Mouse (Mus musculus) testis, adult 2 months (tissue): ENCODE measurements around the gene Atp2c2. TPM values are rescaled to one million over a fixed set of nuclear protein-coding genes. Genes with fewer than 3 reads are reported as not detected.

ENCODE experiments used
- H3K27ac ChIP-seq: fragments of 200-500 bp; 2 replicates; pipeline ENCODE4 v1.5.1; 2012; ENCODE audit warnings: low read depth, low read length; ENCODE audit not compliant: control insufficient read depth, insufficient read depth
- H3K27me3 ChIP-seq: fragments of 200-500 bp; 2 replicates; pipeline ENCODE4 v1.6.1; 2012; ENCODE audit warnings: mild to moderate bottlenecking, low read length, moderate library complexity; ENCODE audit not compliant: control insufficient read depth, insufficient read depth
- H3K36me3 ChIP-seq: fragments of 200-500 bp; 2 replicates; pipeline ENCODE4 v1.6.1; 2012; ENCODE audit warnings: mild to moderate bottlenecking, low read length; ENCODE audit not compliant: control insufficient read depth, insufficient read depth
- H3K4me1 ChIP-seq: fragments of 200-500 bp; 2 replicates; pipeline ENCODE4 v1.6.1; 2012; ENCODE audit warnings: low read length; ENCODE audit not compliant: control insufficient read depth, insufficient read depth
- H3K4me3 ChIP-seq: fragments of 200-500 bp; 2 replicates; pipeline ENCODE4 v1.5.1; 2012; ENCODE audit warnings: low read depth, mild to moderate bottlenecking, low read length, moderate library complexity, mixed read lengths; ENCODE audit not compliant: control insufficient read depth
- CTCF ChIP-seq: fragments of 200-500 bp; IDR thresholded peaks from 2 replicates; pipeline ENCODE4 v1.5.1; 2012; ENCODE audit warnings: low read depth, mild to moderate bottlenecking, inconsistent platforms, low read length, moderate library complexity; ENCODE audit not compliant: control insufficient read depth, insufficient read depth, insufficient replicate concordance
- POLR2A ChIP-seq: fragments of 200-500 bp; IDR thresholded peaks from 2 replicates; pipeline ENCODE4 v1.6.1; 2012; ENCODE audit warnings: low read depth, mild to moderate bottlenecking, inconsistent platforms, low read length, moderate library complexity; ENCODE audit not compliant: control insufficient read depth
- polyA plus RNA-seq: library from polyadenylated mRNA; depleted of rRNA; stranded (reverse); fragments of >200 nt; gene quantifications from 2 replicates; pipeline ENCODE4 v1.2.3, GENCODE M21; 2012; rRNA removed

Atp2c2 gene
- polyA plus RNA-seq, 1 experiment: 1.2 TPM

DNA sequence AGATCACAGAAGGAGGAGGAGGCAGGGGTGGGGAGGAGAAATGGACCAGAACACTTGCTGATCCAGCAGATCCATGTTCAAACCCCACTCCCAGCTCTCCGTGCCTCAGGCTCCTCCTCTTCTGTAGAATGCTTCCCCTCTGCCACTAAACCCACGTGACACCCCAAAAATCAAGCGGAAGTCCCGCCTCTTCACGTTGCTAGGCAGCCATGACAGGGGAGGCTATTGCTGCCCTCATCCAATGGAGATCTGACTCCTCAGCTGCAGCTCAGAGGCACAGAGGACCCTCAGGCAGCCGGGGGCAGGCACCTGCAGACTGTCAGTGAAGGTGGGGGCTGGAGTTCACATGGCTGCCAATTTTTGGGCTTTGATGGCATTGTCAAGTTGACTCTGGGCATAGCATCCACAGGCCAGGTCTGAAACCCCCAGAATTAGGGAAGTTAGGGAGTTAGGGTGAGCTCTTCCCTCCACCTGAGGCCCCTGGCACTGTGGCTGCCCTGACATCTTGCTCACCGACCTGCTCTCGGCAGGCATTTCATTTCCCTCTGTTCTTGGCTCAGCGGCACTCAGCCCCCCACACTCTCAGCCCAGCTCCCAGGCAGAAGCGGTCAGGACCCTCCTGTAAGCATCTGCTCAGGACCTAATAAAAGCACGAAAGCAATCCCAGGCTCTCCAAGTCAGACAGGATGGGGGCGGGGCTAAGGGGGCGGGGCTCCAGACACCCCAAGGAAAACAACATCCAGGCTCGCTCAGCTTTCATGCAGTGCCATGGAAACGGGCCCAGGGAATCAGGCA, 98.6 kb downstream of the Atp2c2 start:
- H3K27ac ChIP-seq: no peak overlapping the region
- H3K4me1 ChIP-seq: peaks cover 25% of the 10 kb centered on the region
- H3K27me3 ChIP-seq: no peaks in the 10 kb centered on the region
- H3K4me3 ChIP-seq: peak overlapping the region; percentile 70
- H3K36me3 ChIP-seq: no peaks in the 10 kb centered on the region
- TF ChIP-seq CTCF (no peak), POLR2A (0 out of 2 replicates have a peak, but pooled peaks have one; percentile 6)

DNA sequence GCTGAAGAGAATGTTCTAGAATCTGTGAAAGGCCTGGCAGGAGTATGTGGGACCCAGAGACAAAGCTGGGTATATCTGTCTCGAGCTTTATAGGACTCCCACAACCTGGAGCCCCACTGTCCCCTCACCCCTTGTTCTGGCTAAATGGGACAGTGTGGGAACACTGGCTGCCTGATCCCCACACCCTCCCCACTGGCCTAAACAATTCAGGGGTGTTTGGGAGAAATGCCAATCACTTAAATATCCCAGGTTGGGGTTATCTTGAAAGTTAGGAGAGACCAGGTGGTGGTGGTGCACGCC, 99.1 kb downstream of the Atp2c2 start:
- H3K27ac ChIP-seq: no peak overlapping the region
- peaks cover 25% of the 10 kb centered on the region for H3K4me1 ChIP-seq

DNA sequence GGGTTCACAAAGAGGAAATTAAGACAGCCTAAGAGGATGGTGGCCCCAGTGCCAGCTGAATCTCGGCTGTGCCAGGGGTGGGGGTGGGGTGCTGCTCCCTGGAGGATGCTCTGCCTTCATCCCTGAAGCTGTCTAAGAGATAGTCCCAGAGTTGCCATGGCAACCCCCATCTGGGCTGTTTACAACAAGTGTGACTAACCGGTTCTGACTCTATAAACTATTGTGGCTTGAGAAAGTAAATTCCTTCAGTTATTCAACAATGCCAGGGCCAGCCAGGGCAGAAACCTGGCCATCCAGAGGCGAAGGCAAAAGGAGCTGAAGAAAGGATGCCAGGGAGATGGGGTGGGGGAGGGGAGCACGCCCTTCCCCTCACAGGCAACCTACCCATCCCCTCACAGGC, 101.4 kb downstream of the Atp2c2 start:
- no peak overlapping the region for H3K27ac ChIP-seq

More for the DNA sequence above, 99.1 kb downstream of the Atp2c2 start:
- no peaks in the 10 kb centered on the region for H3K27me3 ChIP-seq
- H3K4me3 ChIP-seq: peak overlapping the region; percentile 53
- TF ChIP-seq POLR2A (no peak), CTCF (no peak)
- H3K36me3 ChIP-seq: no peaks in the 10 kb centered on the region

DNA sequence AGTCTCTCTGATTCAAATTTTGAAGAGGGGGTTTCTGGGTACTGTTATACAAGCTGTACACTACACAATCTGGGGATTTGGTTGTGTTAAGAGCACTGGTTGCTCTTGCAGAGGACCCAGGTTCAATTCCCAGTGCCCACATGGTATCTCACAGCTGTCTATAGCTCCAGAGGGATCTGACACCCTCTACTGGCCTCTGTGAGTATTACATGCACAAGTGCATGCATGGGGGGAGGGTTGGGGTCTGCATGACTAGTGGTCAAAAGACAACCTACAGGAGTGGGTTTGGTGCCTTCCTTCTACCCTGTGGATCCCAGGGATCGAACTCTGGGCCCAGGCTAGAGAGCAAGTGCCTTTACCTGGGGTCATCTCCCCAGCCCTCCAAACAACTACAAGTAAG, 102.8 kb downstream of the Atp2c2 start:
- TF ChIP-seq CTCF: peak; percentile 60; the same call in 1 of the 2 replicates
- TF ChIP-seq POLR2A: no peak
- H3K36me3 ChIP-seq: no peaks in the 10 kb centered on the region
- no peak overlapping the region for H3K4me3 ChIP-seq
- H3K27ac ChIP-seq: no peak overlapping the region
- H3K27me3 ChIP-seq: no peaks in the 10 kb centered on the region
- peaks cover 18% of the 10 kb centered on the region for H3K4me1 ChIP-seq

More for the DNA sequence above, 101.4 kb downstream of the Atp2c2 start:
- H3K27me3 ChIP-seq: no peaks in the 10 kb centered on the region
- H3K4me3 ChIP-seq: no peak overlapping the region
- TF ChIP-seq POLR2A: no peak
- no peak for TF ChIP-seq CTCF
- no peaks in the 10 kb centered on the region for H3K36me3 ChIP-seq
- H3K4me1 ChIP-seq: peaks cover 21% of the 10 kb centered on the region

DNA sequence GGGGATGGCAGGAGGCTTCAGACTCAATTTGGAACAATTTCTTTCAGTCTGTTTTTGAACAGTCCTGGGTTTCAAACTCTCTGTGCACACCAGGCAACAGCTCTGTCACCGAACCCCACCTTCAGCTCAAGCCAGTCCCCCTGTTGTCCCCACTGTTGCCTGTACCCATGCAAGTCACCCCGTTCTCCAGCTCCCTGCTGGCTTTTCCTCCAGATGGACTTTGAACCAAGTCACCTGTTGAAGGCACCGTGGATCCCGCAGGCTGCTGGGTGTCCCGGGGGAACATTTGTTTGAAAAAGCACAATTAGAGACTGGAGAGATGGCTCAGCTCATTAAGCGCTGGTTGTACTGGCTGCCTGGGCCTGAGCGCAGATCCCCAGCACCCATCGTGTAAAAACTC, 105.5 kb downstream of the Atp2c2 start:
- H3K27ac ChIP-seq: no peak overlapping the region
- TF ChIP-seq POLR2A (no peak), CTCF (no peak)
- no peaks in the 10 kb centered on the region for H3K36me3 ChIP-seq
- H3K4me1 ChIP-seq: peaks cover 2% of the 10 kb centered on the region
- no peaks in the 10 kb centered on the region for H3K27me3 ChIP-seq
- no peak overlapping the region for H3K4me3 ChIP-seq

DNA sequence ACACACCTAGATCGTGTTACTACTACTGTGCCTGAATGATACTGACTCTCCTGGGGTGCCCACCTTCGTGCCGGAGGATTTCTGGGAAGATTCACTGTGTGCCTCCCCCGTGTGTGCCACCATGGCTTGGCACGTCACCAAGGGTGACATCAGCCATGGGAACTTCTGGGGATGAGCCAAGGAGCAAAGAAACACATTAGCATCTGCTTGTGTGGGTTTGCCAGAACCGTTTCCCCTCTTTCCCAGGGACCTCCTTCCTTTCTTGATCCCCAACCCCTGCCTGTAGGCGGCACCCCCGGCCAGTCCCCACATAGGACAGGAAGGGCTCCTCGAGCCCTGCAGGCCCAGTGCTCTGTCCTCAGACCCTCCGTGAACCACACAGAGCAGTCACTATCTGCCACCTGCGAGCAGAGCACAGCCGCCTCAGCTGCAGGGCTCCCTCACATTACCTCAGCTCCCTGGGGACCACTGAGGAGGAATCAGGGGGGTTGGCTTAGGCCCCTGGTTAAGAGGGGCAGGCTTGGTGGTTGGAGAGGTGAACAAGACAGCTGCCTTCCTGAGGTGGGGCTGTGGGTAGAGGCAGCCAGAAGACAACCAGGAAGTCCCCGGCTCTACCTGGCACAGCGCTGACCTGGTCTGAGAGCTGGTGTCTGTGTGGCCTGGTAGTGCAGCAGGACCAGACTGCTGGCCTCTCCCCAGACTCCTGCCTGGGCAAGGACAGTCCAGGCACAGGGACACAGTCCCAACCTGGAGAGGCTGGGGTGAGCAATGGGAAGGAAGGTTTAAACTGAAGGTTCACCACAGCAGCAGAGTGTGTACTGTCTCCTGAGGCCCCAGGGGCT, 106.8 kb downstream of the Atp2c2 start:
- H3K4me1 ChIP-seq: no peaks in the 10 kb centered on the region; the same call in 1 of the 2 replicates
- TF ChIP-seq CTCF (no peak), POLR2A (no peak)
- H3K27ac ChIP-seq: no peak overlapping the region

More for the DNA sequence above, 106.8 kb downstream of the Atp2c2 start:
- H3K36me3 ChIP-seq: no peaks in the 10 kb centered on the region
- no peak overlapping the region for H3K4me3 ChIP-seq
- no peaks in the 10 kb centered on the region for H3K27me3 ChIP-seq

Other genes starting within 250 kb of the Atp2c2 start
- 1.3 and 1.4 TPM in 2 replicates for gene Slc38a8, start 198.3 kb upstream of the Atp2c2 start, polyA plus RNA-seq
- gene Mbtps1, start 141.3 kb upstream of the Atp2c2 start, polyA plus RNA-seq: 21.3 and 25.2 TPM in 2 replicates
- gene Hsdl1, start 124.8 kb upstream of the Atp2c2 start, polyA plus RNA-seq: 12.7 and 12.9 TPM in 2 replicates
- gene Dnaaf1, start 124.8 kb upstream of the Atp2c2 start, polyA plus RNA-seq: 577 and 660 TPM in 2 replicates
- gene Taf1c, start 94.8 kb upstream of the Atp2c2 start, polyA plus RNA-seq: 6.3 and 6.9 TPM in 2 replicates
- 48.7 and 54.3 TPM in 2 replicates for gene Adad2, start 87.3 kb upstream of the Atp2c2 start, polyA plus RNA-seq
- gene Kcng4, start 64.3 kb upstream of the Atp2c2 start, polyA plus RNA-seq: 12.3 and 13.3 TPM in 2 replicates
- 25.8 and 26.9 TPM in 2 replicates for gene Wfdc1, start 33.6 kb upstream of the Atp2c2 start, polyA plus RNA-seq
- gene Tldc1, start 78.4 kb downstream of the Atp2c2 start, polyA plus RNA-seq: 6.4 and 6.8 TPM in 2 replicates
- gene Cotl1, start 140.5 kb downstream of the Atp2c2 start, polyA plus RNA-seq: 20.0 and 25.4 TPM in 2 replicates
- gene Klhl36, start 162.3 kb downstream of the Atp2c2 start, polyA plus RNA-seq: 16.3 and 16.9 TPM in 2 replicates
- 19.9 and 21.5 TPM in 2 replicates for gene Usp10, start 210.4 kb downstream of the Atp2c2 start, polyA plus RNA-seq
- gene Gm20388, start 210.8 kb downstream of the Atp2c2 start, polyA plus RNA-seq: 5.1 and 5.6 TPM in 2 replicates